Mouse (Mus musculus) liver, adult 2 months (tissue): ENCODE results near the gene Cdkn1b.

Source experiments
- CTCF ChIP-seq: fragments of 200-500 bp; IDR thresholded peaks from 2 replicates; pipeline ENCODE4 v1.5.1; 2011; ENCODE audit warnings: low read depth, low read length, control low read depth
- POLR2A ChIP-seq: fragments of 200-500 bp; IDR thresholded peaks from 2 replicates; pipeline ENCODE4 v1.6.1; 2011; ENCODE audit warnings: low read length, control low read depth; ENCODE audit not compliant: insufficient read depth; ENCODE audit errors: extremely low read depth

DNA sequence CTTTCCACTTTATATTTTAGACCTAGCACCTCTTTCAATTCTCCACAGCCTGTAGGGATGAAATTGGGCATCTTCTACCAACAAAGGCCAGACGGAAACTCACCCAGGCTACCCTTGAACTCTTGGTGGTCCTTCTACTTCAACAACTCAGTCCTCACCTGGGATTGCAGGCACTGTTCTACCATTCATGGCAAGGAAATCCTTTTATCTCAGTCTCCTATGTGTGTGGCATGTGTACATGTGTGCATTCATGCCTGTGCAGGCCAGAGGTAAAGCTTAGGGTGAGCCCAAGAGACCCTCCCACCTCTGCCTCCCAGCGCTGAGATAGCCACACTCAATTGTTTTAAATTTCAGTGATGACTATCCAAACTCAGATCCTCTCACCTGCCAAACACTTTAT is 34.7 kb upstream of the Cdkn1b start:
- TF ChIP-seq CTCF (no peak), POLR2A (no peak)
